Mouse (Mus musculus) neural tube, embryonic 14.5 days (tissue): ENCODE measurements around the gene Dchs2. TPM values are rescaled to one million over a fixed set of nuclear protein-coding genes. Genes with fewer than 3 reads are reported as not detected.
"Not testable (repeated sequence)": the region's sequence is repeated elsewhere in the genome, so short reads cannot be mapped to it uniquely, and the experiment has no call there.

Experiments
- ATAC-seq: fragments of 200-750 bp; cut with Nextera tagmentation; 2 replicates; pipeline ENCODE4 v1.8.0; 2017; ENCODE audit warnings: low read depth, mild to moderate bottlenecking, moderate TSS enrichment, moderate library complexity
- H3K27ac ChIP-seq: fragments of 300-500 bp; sonication (generic); 2 replicates; pipeline ENCODE4 v1.5.1; 2014; ENCODE audit warnings: low read depth, mild to moderate bottlenecking, control low read depth, low read length, moderate library complexity, mixed read lengths
- H3K27me3 ChIP-seq: fragments of 300-500 bp; sonication (generic); 2 replicates; pipeline ENCODE4 v1.6.1; 2014; ENCODE audit warnings: low read length; ENCODE audit not compliant: control insufficient read depth, insufficient read depth
- H3K36me3 ChIP-seq: fragments of 300-500 bp; sonication (generic); 2 replicates; pipeline ENCODE4 v1.6.1; 2014; ENCODE audit warnings: low read length, mixed read lengths; ENCODE audit not compliant: control insufficient read depth, insufficient read depth
- H3K4me1 ChIP-seq: fragments of 300-500 bp; sonication (generic); 2 replicates; pipeline ENCODE4 v1.6.1; 2014; ENCODE audit warnings: low read length; ENCODE audit not compliant: control insufficient read depth, insufficient read depth
- H3K4me2 ChIP-seq: fragments of 300-500 bp; sonication (generic); 2 replicates; pipeline ENCODE4 v1.6.1; 2014; ENCODE audit warnings: mild to moderate bottlenecking, low read depth, low read length, control low read depth
- H3K4me3 ChIP-seq: fragments of 300-500 bp; sonication (generic); 2 replicates; pipeline ENCODE4 v1.5.1; 2014; ENCODE audit warnings: low read depth, low read length, control low read depth, mixed read lengths
- H3K9ac ChIP-seq: fragments of 300-500 bp; sonication (generic); replicated peaks from 2 replicates; pipeline ENCODE4 v1.6.1; 2014; ENCODE audit warnings: low read depth, mild to moderate bottlenecking, control low read depth, low read length, mixed read lengths
- H3K9me3 ChIP-seq: fragments of 300-500 bp; sonication (generic); 2 replicates; pipeline ENCODE4 v1.6.1; 2016; ENCODE audit warnings: low read length; ENCODE audit not compliant: control insufficient read depth
- WGBS: fragments of 180-500 bp; shearing (Covaris S2); extraction: QIAGEN DNeasy Blood & Tissue Kit; methylation state at CpG from one replicate; pipeline ENCODE4 v1.1.7; 2014; 5-methylcytosine and 5-hydroxymethylcytosine counted together
- polyA plus RNA-seq: library from polyadenylated mRNA; unstranded; fragments of >200 nt; fragmentation: Nextera tagmentation; extraction: Ambion mirVana; gene quantifications from 2 replicates; pipeline ENCODE4 v1.2.1, GENCODE M21; 2014

Gene Dchs2
- polyA plus RNA-seq, 1 experiment from 2014 or later = 3.1 TPM

- peaks cover 11% of the 10 kb centered on the region; the same call in 1 of the 2 replicates for H3K4me1 ChIP-seq
- H3K36me3 ChIP-seq = no peaks in the 10 kb centered on the region
- no peak overlapping the region for H3K27ac ChIP-seq
- no peak overlapping the region for H3K9ac ChIP-seq
- 23% methylated on average over 7 of the region's 7 CpGs for WGBS
- ATAC-seq = no peak
- H3K4me2 ChIP-seq = no peak overlapping the region
- no peak overlapping the region for H3K4me3 ChIP-seq
- no peaks in the 10 kb centered on the region for H3K27me3 ChIP-seq
- H3K9me3 ChIP-seq = no peaks in the 10 kb centered on the region
These were observed 16.1 kb upstream of the Dchs2 start for GRCm38 (mm10) chr3:83111485-83112261.

- H3K27me3 ChIP-seq = no peaks in the 10 kb centered on the region
- H3K36me3 ChIP-seq = no peaks in the 10 kb centered on the region
- H3K27ac ChIP-seq = no peak overlapping the region
- WGBS = 7% methylated on average over 3 of the region's 3 CpGs
- no peak overlapping the region for H3K9ac ChIP-seq
- H3K4me1 ChIP-seq = peaks cover 11% of the 10 kb centered on the region; the same call in 1 of the 2 replicates
- no peak overlapping the region; the same call in 1 of the 2 replicates for H3K4me2 ChIP-seq
- peak; percentile 83 for ATAC-seq
- no peak overlapping the region for H3K4me3 ChIP-seq
- H3K9me3 ChIP-seq = no peaks in the 10 kb centered on the region
These were observed 14.9 kb upstream of the Dchs2 start for GRCm38 (mm10) chr3:83112869-83113268.

- Histone ChIP-seq H3K9ac (no peak overlapping the region), H3K27me3 (no peaks in the 10 kb centered on the region), H3K27ac (no peak overlapping the region), H3K4me2 (no peak overlapping the region), H3K36me3 (no peaks in the 10 kb centered on the region), H3K9me3 (no peaks in the 10 kb centered on the region), H3K4me1 (peaks cover 11% of the 10 kb centered on the region; the same call in 1 of the 2 replicates), H3K4me3 (no peak overlapping the region)
- no peak for ATAC-seq
- 16% methylated on average over 1 of the region's 1 CpGs for WGBS
These were observed 12.8 kb upstream of the Dchs2 start for GRCm38 (mm10) chr3:83114946-83115345.

- Histone ChIP-seq H3K4me1 (peaks cover 5% of the 10 kb centered on the region; the same call in 1 of the 2 replicates), H3K9me3 (no peaks in the 10 kb centered on the region), H3K9ac (no peak overlapping the region), H3K4me3 (no peak overlapping the region), H3K4me2 (no peak overlapping the region), H3K27ac (no peak overlapping the region), H3K27me3 (no peaks in the 10 kb centered on the region), H3K36me3 (no peaks in the 10 kb centered on the region)
- ATAC-seq = no peak
- 65% methylated on average over 10 of the region's 10 CpGs for WGBS
These were observed 10.2 kb upstream of the Dchs2 start for GRCm38 (mm10) chr3:83117592-83117991.

- H3K9ac ChIP-seq, H3K4me3 ChIP-seq, H3K9me3 ChIP-seq, H3K27ac ChIP-seq, H3K36me3 ChIP-seq, H3K4me2 ChIP-seq, ATAC-seq: not testable (repeated sequence)
- peaks cover 12% of the 10 kb centered on the region; the same call in 1 of the 2 replicates for H3K4me1 ChIP-seq
- 95% methylated on average over 9 of the region's 9 CpGs for WGBS
- H3K27me3 ChIP-seq = peaks cover 15% of the 10 kb centered on the region
These were observed 3.8 kb upstream of the Dchs2 start for GRCm38 (mm10) chr3:83123945-83124344.

- Histone ChIP-seq H3K9me3 (no peaks in the 10 kb centered on the region), H3K27ac (peak overlapping the region; percentile 48; the same call in 1 of the 2 replicates), H3K4me2 (peak overlapping the region; percentile 100), H3K4me3 (peak overlapping the region; percentile 51), H3K27me3 (peaks cover 20% of the 10 kb centered on the region), H3K9ac (peak overlapping the region; percentile 59), H3K36me3 (no peaks in the 10 kb centered on the region), H3K4me1 (peaks cover 14% of the 10 kb centered on the region; the same call in 1 of the 2 replicates)
- ATAC-seq = peak; percentile 82
- under 1% methylated on average over 35 of the region's 37 CpGs for WGBS
These were observed 541 bp upstream of the Dchs2 start for GRCm38 (mm10) chr3:83127088-83127725.

- under 1% methylated on average over 43 of the region's 43 CpGs for WGBS
- Histone ChIP-seq H3K36me3 (no peaks in the 10 kb centered on the region), H3K27ac (no peak overlapping the region), H3K4me2 (peak overlapping the region; percentile 100), H3K9me3 (no peaks in the 10 kb centered on the region), H3K9ac (peak overlapping the region; percentile 59), H3K4me3 (peak overlapping the region; percentile 51), H3K4me1 (peaks cover 14% of the 10 kb centered on the region; the same call in 1 of the 2 replicates), H3K27me3 (peaks cover 20% of the 10 kb centered on the region)
- peak; percentile 19 for ATAC-seq
These were observed 738 bp downstream of the Dchs2 start for GRCm38 (mm10) chr3:83128449-83128922.

- peaks cover 20% of the 10 kb centered on the region for H3K27me3 ChIP-seq
- H3K4me3 ChIP-seq = peak overlapping the region; percentile 51
- ATAC-seq = no peak
- 1% methylated on average over 22 of the region's 22 CpGs for WGBS
- peak overlapping the region; percentile 100 for H3K4me2 ChIP-seq
- peak overlapping the region; percentile 59 for H3K9ac ChIP-seq
- H3K9me3 ChIP-seq = no peaks in the 10 kb centered on the region
- H3K27ac ChIP-seq = no peak overlapping the region
- H3K36me3 ChIP-seq = no peaks in the 10 kb centered on the region
- H3K4me1 ChIP-seq = peaks cover 14% of the 10 kb centered on the region; the same call in 1 of the 2 replicates
These were observed 1.4 kb downstream of the Dchs2 start for GRCm38 (mm10) chr3:83129151-83129550.

- no peak for ATAC-seq
- H3K4me3 ChIP-seq = no peak overlapping the region
- no peaks in the 10 kb centered on the region for H3K27me3 ChIP-seq
- no peaks in the 10 kb centered on the region for H3K36me3 ChIP-seq
- 65% methylated on average over 7 of the region's 7 CpGs for WGBS
- H3K9ac ChIP-seq = no peak overlapping the region
- no peak overlapping the region for H3K4me2 ChIP-seq
- H3K4me1 ChIP-seq = no peaks in the 10 kb centered on the region
- H3K9me3 ChIP-seq = no peaks in the 10 kb centered on the region
- H3K27ac ChIP-seq = no peak overlapping the region
These were observed 8.7 kb downstream of the Dchs2 start for GRCm38 (mm10) chr3:83136413-83136812.
